Mouse (Mus musculus): ENCODE data around the gene Stx8.

Gene Stx8

DNA sequence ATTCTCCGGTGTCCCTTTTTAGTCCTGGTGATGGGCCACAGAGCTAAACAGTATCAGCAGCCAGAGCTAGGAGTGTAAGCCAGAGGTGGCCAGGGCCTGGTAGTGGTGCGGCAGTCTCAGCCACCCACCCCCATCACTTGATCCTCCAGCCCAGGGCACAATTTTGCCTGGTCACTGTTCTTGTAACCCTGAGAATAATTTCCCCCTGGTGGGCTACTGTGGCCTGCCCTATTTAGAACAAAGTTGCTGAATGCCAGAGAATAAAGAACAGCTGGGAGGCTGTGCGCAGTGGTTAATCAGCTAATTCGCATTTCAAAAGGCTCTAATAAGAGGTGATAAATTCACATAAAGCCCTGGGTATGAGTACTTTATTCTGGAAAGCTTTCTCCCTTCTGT is 180.5 kb downstream of the Stx8 start:
- no peak for DNase-seq

DNA sequence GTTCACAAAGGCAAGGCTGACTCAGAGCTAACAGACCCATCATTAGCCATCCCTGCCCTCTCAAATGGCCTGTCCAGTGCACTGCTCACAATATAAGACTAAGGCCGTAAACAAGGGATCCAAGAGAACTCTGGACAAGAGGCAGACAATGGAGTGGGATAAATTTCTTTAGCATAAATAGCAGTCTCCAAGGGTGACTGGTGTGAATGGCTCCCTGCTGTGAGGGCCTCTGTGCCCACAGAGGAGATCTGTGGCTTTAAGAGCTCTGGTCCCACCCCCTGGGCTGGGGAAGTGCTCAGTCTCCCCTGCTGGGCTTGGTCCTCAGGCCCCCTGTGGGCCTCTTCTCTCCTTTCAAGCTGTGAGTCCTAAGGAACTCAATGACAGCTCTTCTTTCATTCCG is 184.9 kb downstream of the Stx8 start:
- DNase-seq: no peak

DNA sequence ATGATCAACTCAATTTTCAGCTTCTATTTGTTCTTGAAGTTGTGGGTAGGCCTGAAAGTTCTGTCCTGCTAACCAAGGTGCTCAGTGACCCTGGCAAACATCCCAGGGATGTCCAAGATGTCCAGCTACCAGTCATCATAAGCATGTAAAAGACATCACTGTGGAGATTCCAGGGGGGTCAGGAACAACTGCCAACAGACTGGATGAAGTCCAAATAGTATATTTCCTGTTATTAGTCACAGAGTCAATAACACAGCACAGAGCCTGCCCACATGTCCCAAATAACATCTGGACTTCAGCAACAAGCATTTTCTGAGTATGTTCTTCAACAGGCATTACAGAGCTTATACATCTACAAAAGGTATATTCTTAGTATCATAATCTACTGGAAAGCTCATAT is 189.8 kb downstream of the Stx8 start:
- DNase-seq: no peak

DNA sequence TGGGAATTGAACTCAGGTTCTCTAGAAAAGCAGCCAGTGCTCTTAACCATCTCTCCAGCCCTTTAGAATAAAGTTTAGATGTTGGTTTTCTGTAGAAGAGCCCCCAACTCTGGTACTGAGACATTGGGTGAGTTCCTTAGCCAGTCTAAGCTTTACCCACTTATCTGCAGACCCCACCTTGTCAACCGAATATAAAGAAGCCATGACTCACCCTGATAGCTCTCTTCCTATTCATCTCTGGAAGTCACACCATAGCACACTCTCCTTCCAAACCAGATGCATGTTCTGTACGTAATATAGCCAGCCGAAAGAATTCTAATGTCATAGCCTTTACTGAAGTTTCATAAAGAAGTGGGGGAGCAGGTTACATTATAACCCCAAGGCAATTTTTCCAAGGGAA is 192.2 kb downstream of the Stx8 start:
- DNase-seq: no peak

DNA sequence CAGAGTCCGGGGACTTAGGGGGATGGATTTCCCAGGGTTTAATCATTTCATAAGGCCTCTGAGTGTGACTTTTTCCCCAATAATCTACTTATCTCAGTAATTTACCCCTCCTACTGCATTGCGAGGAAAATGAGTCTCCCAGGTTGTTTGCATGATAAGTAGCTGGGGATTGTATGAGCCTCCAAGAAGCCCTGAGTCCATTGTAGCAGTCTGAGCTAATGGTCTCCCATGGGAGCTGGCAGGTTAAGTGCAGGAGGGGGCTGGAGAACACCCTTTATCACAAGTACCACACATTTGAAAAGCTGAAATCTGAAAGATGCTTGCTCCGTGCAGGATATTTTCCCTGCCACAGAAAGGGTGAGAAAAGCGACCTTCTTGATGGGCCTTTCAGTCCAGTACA is 193.9 kb downstream of the Stx8 start:
- DNase-seq: no peak

DNA sequence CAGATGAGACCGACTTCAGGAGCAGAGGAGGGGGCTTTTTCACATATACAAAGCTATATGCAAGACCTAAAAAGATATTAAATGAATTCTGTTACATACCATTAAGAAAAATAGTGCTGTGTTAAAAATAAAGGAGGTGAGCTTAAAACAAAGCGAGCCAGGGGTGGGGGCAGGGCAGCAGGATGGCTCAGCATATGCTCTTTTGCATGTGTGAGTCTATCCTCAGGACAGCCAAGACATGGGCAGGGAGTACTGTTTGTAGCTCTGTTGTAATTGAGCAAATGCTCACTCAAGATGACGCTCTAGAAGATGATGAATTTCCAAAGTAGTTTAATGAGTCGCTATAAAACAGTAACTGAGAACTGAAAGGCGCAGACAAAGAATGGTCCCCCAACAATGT is 198.4 kb downstream of the Stx8 start:
- no peak for DNase-seq

DNA sequence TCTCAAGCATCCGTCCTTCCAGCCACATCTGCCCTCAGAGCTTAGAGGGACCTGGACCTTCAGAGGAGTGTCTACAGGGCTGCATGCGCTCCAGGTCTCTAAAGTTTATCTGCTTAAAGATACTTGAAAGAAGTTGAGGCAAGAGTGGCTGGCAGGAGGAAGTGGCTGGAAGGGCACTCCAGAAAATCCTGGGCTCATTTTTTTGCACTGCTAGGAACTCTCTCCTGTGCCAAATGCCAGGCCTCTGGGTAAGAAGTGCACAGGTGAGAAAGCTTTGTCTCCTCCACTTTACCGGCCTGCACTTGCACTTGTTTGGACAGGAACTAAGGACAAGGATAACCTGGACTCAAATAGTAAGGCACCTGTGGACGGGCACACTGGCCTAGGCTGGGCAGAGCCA is 202.4 kb downstream of the Stx8 start:
- DNase-seq: no peak

DNA sequence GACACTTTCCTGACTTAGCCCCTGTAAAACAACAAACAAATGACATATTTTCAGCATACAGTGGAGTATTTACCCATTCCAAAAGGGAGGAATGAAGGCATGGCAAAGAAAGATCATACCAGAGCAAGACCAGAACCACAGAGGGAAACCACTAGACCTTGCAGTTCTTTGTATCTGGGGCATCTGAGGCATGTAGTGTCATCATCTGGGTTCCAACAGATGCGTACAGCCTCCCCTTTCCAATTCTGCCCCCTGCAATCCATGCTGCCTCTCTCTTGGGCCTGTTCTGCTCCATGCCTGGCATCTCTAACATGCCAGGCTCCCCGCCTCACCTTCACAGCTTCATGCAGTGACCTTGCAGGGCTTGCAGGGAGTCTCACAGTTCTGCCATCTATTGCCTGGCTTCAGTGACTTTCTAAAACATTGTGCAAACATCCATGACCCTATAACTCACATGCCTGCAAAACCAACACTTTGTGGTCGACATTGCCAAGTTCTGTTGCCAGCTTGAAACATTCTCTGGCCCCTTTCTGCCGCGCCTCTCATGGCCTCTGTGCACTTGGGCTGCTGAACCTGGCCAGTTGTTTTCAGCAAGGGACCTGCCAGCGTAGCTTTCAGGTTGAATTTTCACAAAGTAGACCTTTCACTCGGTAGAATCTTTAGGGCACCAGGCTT is 206.1 kb downstream of the Stx8 start:
- DNase-seq: no peak

DNA sequence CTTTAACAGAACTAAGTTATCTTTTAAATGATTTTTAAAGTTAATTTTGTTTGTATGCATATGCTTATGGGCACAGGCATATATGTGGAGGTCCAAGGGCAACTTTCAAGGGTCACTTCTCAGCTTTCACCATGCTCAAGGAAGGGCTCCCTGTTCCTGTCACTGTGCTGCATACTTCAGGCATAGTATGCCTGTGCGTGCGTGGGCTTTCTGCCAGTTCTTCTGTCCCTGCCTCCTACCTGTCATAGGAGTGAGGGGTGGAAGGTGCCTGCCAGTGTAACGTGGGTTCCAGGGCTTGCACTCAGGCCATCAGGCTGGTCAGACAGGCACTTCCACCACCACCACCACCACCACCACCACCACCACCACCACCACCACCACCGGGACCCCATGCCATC is 206.7 kb downstream of the Stx8 start:
- peak in 1 of 2 experiments; percentile 45 for DNase-seq

DNA sequence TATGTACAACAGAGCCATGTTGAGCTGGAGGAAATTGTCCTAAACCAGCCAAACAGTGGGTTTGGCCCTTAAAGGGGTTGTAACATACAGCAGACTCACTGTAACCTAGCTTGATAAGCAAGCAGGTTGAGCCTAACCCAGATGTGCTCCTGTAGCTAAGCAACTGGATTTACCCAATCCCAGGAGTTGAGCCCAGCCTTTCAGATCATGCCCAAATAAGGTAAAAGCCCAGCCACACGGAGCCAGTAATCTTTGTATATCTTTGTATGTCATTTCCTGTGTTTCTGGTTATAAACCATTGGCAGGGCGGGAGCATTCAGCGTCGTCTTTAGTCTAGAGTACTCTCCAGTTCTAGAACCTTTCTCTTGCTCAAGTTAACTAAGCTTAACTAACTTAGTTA is 210.6 kb downstream of the Stx8 start:
- no peak for DNase-seq

DNA sequence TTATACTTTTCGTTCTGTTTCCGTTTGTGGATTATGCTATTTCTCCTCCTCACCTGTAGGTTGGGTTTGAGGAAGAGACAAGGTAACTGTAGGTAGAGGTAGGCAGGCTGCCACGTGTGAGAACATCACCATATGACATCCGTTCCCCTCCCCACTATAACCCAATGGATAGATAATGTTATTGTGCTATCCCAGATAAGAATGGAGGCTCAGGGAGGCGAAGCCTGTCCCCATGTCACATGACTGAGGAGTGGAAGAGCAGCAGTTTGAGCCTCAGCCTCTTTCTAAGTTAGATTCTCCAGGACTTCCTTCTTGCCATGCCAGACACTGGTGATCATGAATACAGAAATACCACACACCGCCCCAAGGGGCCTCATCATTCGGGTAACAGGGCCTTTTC is 211.4 kb downstream of the Stx8 start:
- no peak for DNase-seq

DNA sequence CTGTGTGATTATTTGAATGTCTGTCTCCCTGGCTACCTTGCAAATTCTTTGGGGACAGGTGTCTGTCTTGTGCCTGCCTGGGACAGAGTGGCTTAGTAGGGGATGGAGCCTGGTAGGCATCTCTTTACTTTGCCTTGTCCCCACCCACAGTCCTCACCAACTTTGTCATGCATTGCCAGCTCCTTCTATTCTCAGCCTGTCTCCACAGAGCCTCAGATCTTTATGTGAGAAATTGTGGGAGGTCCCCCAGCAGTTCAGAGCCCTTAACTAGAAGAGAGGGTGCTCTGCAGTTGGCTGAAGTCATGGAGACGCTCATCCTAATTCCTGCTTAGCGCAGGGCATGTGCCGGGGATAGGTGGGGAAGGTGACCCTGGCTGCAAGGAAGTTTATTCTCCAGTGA is 219.7 kb downstream of the Stx8 start:
- DNase-seq: no peak

DNA sequence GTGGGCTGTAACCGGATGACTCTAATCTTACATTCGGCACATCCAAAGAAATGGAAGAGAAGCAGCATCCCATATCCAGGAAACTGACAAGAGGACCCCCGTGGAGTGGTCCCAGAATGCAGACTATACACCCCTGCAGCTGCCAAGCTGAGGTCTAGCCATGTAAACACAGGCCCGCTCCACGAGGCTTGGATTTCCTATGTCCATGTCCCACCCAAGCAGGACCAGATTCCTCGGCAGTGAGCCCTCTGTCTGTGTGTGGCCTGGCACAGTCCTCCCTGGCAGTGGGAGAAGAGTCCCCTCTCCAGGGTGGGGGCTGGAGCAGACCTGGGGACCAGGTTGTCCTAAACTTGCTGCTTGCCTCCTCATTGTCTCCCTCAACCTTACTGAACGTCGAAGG is 221.2 kb downstream of the Stx8 start:
- DNase-seq: no peak

DNA sequence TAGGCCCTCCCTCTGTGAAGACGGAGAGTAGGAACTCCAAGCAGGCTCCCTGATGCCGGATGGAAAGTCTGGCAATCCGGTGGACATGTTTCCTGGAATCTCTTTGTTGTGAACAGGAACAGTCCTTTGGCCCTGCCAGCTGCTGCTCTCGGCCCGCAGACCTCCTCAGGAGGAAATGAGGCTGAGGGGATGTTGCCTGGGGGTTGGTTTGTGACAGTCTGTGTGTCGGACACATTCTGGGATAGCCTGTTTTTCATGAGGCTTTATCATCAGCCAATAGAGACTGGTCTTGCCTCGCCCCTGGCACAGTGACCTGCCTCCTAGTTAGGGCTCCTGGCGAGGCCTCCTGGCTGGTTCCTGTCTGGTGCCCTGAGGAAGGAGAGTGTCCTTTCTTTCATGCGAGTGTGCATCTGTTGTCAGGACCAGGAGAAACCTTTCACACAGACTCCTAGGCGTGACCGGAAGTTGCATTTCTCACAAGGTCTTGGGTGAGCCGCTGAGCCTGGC is 222.8 kb downstream of the Stx8 start:
- DNase-seq: peak; percentile 53 to 67

DNA sequence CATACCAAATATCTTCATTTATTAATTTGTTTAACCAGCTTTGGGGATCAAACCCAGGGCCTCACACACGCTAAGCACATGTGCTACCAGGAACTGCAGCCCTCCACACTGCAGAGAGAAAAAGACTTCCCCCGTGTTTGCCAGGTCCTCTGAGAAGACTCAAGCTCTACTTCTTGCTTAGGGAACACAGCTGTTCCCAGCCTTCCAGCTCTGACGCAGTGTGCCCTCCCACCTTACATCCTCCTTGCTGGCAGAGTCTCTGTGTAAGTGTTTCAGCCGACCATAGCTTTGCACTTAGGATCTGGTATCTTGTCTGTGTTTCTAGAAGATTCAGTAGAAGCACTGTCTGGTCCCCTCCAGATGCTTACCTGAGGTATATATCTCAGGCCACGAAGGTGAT is 224.9 kb downstream of the Stx8 start:
- no peak for DNase-seq

DNA sequence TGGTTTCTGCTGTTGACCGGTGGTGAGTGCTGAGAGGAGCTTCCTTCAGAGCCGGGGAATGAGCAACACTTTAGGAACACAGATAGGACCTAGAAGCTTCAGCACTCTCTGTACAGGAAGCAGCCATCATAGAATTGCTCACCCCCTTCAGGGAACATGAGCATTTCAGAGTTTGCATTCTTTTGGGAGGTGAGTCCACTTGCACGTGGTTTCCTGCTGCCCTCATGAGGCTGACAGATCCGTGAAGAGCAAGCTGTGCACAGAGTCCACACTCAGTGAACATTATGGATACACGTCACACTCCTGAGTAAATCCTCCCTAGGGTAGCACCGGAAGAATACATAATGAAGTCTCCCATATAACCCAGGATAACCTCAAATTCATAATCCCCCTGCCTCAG is 229.2 kb downstream of the Stx8 start:
- no peak for DNase-seq

DNA sequence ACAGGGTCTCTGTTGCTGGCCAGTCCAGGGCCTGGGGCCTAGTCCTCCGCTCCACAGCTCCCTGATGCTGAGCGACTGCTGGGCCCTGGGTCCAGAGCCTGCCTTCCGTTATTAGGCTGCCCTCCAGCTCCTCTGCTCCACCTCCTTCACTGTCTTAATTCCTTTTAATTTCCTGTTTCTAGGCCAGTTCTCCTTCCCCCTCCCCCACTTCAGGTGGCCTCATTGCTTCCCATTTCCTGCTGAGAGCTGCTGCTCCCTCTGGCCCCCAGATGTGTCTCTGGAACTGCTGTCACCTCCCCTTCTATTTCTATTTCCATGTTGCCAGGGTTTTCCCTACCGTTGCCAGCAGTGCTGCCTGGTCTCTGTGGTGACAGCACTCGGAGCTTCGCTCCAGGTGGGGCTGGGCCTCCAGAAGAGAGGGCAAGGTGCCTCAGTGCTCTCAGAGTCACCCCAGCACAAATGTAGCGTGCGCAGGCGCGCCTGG is 229.7 kb downstream of the Stx8 start:
- no peak for DNase-seq

DNA sequence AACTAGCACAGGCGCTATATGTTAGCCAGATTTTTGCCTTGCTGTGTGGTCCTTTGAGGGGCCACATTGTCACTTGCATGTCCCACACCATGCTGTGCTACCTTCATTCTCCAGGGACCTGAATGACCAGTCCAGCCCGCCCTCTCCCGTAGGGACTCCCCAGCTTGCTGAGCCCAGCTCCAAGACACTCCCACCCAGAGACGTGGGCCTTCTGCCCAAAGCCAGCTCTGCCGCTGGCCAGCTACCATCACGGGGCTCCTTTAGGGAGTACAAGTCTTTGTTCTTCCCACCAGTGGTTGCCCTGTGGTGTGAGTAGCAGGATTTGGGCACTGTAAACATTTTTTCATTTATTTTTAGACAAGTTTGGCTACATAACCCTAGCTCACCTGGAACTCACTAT is 230.6 kb downstream of the Stx8 start:
- no peak for DNase-seq

DNA sequence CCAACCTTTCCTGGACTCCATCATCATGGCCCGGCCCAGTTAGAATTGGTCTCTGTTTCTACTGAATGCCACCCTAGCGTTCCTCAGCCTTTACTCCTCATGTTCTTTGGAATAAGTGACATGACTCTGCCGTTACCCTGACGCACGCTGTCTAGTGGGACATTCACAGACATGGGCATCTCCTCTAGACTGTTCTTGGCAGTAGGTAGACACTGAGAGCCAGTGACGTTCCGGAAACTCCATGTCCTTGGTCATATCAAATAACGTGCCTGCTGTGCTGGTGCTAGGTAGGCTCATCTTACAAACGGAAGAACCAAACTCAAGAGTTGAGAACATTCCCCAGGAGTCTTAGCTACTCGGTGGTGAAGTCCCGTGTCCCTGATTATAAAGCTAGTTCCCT is 231.5 kb downstream of the Stx8 start:
- no peak for DNase-seq

DNA sequence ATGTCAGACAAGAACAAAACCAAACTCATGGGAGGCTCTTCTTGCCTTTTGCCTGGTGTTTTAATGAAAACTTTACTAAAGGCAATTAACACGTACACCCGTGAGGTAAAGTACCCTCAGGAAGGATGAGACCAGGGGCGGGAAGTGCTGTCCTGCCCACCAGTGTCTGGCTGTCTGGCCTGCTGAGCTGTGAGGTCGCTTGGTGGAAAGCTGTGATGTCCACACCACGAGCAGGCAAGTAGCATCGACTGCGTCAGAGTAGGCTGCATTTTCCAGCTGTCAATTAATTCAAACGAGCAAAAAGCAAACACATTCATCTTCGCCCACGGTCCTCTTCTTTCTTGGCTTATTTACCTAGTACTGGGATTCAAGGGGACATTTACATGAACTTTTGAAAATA is 232.7 kb downstream of the Stx8 start:
- no peak for DNase-seq

DNA sequence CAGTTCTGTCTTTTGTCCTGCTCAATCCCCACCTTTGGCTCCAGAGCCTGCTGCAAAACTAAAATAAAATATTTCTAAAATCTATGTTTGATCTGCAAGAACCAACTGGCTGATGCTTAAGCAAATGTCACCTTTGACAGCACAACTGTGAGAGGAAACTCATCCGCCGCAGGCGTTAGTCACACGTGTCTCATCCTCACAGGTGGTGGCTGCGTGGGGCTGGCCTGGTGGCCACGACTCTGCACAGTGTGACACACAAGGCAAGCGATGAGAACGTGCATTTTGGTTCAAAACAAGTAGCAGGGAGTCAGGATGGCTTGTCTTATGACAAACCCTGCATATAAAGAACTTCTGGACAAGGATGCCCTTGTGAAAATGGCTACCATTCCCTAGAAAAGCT is 233.1 kb downstream of the Stx8 start:
- no peak for DNase-seq

DNA sequence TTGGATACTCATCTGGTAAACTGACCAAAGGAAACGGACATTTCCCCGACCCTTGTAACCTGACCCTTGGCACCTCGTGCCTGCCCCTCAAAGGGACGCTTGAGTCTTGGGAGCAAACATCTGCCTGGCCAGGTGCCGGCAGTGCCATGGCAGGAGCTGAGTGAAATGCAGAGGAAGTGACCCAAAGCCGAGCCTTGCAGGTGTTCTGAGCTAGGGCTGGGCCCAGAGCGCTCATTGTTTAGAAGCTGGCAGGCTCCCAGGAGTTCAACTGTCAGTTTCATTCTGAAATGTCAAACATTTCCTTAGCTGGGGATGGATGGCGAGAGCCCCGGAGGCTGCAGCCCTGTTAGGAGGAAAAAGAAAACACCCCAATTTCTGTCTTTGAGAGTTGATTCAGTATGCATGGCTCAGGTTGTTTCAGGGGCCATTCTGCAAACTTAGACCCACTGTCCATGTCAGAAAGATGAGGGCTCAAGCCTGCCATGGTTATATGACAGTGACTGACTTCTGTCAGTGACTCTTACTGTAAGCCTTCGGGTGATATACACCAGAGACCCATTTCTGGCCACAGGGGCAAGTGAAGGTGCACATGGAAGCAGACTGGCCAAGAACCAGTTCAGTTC is 233.9 kb downstream of the Stx8 start:
- peak; percentile 58 to 70 for DNase-seq

DNA sequence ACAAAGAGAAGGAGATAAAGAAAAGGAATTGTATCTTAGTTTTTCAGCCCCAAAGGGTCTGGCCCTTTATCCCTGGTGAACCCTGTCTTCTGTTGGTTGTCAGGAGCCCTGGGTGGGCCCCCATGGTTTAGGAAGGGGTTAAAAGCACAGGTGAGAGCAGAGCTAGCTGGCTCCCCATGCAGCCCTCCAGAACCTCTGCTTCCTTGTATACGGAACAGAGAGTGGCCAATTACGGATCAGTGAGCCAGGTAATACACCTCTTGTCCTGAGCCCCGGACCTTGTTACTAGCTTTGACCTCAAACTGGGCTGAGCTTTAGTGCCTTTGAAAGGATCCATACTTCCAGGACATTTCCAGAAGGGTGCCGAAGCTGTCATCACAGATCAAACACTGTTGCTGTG is 234.5 kb downstream of the Stx8 start:
- DNase-seq: no peak

DNA sequence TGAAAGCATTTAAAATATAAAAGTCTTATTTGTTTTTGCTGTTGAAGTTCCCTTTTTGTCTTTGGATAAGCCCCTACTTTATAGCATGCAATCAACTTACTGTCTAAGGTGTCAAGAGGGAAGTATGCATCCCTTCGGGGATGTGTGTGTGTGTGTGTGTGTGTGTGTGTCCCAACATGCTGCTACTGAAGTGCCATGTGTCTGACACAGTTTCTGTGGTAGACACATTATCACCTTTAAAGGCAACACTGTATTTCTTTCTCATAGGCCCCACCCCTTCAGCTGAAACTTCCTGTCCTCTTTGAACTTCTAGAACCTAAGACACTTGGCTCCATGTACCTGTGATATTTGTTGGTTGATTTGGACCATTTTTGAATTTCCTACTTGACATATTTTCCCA is 235.1 kb downstream of the Stx8 start:
- no peak for DNase-seq
